Mouse (Mus musculus) heart, embryonic 16.5 days (tissue): ENCODE measurements around the gene Grid2. TPM values are rescaled to one million over a fixed set of nuclear protein-coding genes. Genes with fewer than 3 reads are reported as not detected.

Source experiments
- ATAC-seq: fragments of 200-750 bp; cut with Nextera tagmentation; replicated peaks from 2 replicates; pipeline ENCODE4 v1.8.0; 2017; ENCODE audit warnings: moderate number of reproducible peaks; ENCODE audit not compliant: insufficient read depth, low FRiP score; ENCODE audit errors: extremely low read depth
- H3K27ac ChIP-seq: fragments of 300-500 bp; sonication (generic); 2 replicates; pipeline ENCODE4 v1.5.1; 2014; ENCODE audit warnings: mild to moderate bottlenecking, low read length, control low read depth, moderate library complexity
- H3K27me3 ChIP-seq: fragments of 300-500 bp; sonication (generic); 2 replicates; pipeline ENCODE4 v1.6.1; 2014; ENCODE audit warnings: low read length, mixed read lengths; ENCODE audit not compliant: control insufficient read depth, insufficient read depth
- H3K36me3 ChIP-seq: fragments of 300-500 bp; sonication (generic); 2 replicates; pipeline ENCODE4 v1.6.1; 2014; ENCODE audit not compliant: control insufficient read depth, insufficient read depth
- H3K4me1 ChIP-seq: fragments of 300-500 bp; sonication (generic); 2 replicates; pipeline ENCODE4 v1.6.1; 2014; ENCODE audit warnings: low read length, mixed read lengths; ENCODE audit not compliant: control insufficient read depth, insufficient read depth
- H3K4me2 ChIP-seq: fragments of 300-500 bp; sonication (generic); 2 replicates; pipeline ENCODE4 v1.6.1; 2014; ENCODE audit warnings: low read depth, mild to moderate bottlenecking, control low read depth, low read length
- H3K4me3 ChIP-seq: fragments of 300-500 bp; sonication (generic); 2 replicates; pipeline ENCODE4 v1.5.1; 2014; ENCODE audit warnings: mild to moderate bottlenecking, control low read depth, low read length
- H3K9ac ChIP-seq: fragments of 300-500 bp; sonication (generic); 2 replicates; pipeline ENCODE4 v1.6.1; 2014; ENCODE audit warnings: low read length, control low read depth
- H3K9me3 ChIP-seq: fragments of 300-500 bp; sonication (generic); replicated peaks from 2 replicates; pipeline ENCODE4 v1.6.1; 2016; ENCODE audit warnings: low read length; ENCODE audit not compliant: control insufficient read depth
- WGBS: fragments of 180-500 bp; shearing (Covaris S2); extraction: QIAGEN DNeasy Blood & Tissue Kit; methylation state at CpG from one replicate; pipeline ENCODE4 v1.1.7; 2014; 5-methylcytosine and 5-hydroxymethylcytosine counted together
- polyA plus RNA-seq: library from polyadenylated mRNA; unstranded; fragments of >200 nt; fragmentation: Nextera tagmentation; extraction: Ambion mirVana; gene quantifications from 2 replicates; pipeline ENCODE4 v1.2.1, GENCODE M21; 2015

Grid2 gene
- polyA plus RNA-seq, 1 experiment from 2014 or later, result 0.55 TPM

DNA sequence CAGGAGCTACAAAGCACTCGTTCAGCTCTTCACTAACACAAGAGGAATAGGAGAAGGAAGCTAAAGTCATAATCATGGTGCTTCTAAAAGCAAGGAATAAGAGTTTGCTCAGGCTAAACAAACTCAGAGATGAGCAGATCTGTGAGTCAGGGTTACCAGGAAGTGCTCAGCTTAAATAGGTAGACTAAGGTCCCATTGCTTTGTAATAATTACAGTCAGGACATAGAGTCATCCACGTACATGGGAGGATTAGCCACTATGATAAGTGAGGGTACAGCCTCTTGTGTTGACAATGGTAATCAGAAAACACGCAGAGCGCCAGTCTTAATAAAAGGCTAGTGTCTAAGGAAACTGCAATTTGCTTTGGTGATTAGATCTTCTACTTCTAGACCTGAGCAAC, 1480.6 kb downstream of the Grid2 start:
- no peak for ATAC-seq
- Histone ChIP-seq H3K4me3 (no peak overlapping the region), H3K36me3 (no peaks in the 10 kb centered on the region), H3K4me2 (no peak overlapping the region), H3K9ac (no peak overlapping the region), H3K27ac (no peak overlapping the region), H3K4me1 (peaks cover 8% of the 10 kb centered on the region), H3K9me3 (no peaks in the 10 kb centered on the region), H3K27me3 (peaks cover 51% of the 10 kb centered on the region)
- WGBS, result 64% methylated on average over 4 of the region's 4 CpGs

DNA sequence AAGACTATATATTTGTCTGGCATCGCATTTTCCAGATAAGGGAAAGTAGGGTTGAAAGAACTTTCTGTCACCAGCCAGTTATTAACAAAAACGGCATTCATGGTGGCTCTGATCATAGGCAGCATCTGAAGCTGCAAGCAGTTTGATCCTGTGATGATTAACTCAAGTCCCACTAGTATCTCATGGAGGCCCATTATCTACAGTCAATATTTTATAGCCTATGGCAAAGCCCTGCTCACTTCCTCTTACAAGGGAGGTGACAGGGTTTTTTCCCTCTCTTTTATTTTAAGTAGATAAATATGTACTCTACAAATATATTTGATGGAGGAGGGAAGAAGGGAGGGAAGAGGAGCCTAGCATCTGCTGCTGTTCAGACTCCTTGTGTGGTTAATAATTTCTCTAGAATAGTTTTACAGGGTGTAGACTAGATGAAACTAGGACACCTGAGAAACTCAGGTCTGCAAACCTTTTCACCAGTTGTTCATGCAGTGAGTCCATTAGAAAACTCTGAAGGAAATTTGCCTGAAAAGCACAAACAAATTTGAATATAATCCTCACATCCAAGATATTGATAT, 1487.3 kb downstream of the Grid2 start:
- 53% methylated on average over 2 of the region's 2 CpGs for WGBS
- peaks cover 6% of the 10 kb centered on the region; the same call in 1 of the 2 replicates for H3K27me3 ChIP-seq
- ATAC-seq, result no peak

More for the DNA sequence above, 1487.3 kb downstream of the Grid2 start:
- no peak overlapping the region for H3K9ac ChIP-seq
- H3K4me2 ChIP-seq, result no peak overlapping the region
- H3K4me1 ChIP-seq, result no peaks in the 10 kb centered on the region
- H3K9me3 ChIP-seq, result no peaks in the 10 kb centered on the region
- H3K4me3 ChIP-seq, result no peak overlapping the region
- no peaks in the 10 kb centered on the region for H3K36me3 ChIP-seq
- H3K27ac ChIP-seq, result no peak overlapping the region
